Mouse (Mus musculus) lung, adult 2 months (tissue): ENCODE measurements around the gene R3hdm2.

Source experiments
- CTCF ChIP-seq: fragments of 200-500 bp; IDR thresholded peaks from 2 replicates; pipeline ENCODE4 v1.5.1; 2011; ENCODE audit warnings: mild to moderate bottlenecking, low read length, control low read depth; ENCODE audit not compliant: insufficient read depth
- POLR2A ChIP-seq: fragments of 200-500 bp; IDR thresholded peaks from 2 replicates; pipeline ENCODE4 v1.6.1; 2011; ENCODE audit warnings: low read depth, mild to moderate bottlenecking, control low read depth, low read length, borderline replicate concordance; ENCODE audit errors: extremely low read depth

DNA sequence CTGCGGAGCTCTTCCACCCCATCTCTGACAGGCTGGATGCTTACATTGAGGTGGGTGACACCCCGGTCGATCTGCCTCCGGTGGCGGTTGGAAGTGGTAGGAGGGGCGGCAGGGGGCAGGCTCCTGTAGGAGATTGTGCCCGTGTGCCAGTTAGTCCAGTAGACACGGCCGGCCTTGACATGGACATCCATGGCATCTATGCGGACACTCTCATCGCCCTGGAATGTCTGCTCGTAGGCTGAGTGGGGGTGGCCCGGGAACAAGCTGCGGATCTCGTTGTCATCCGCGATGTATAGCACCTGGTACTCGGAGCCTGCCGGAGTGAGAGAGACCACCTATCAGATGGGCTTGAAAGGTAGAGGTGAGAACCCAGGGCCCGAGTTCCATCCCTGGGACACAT lies 164.2 kb downstream of the R3hdm2 start:
- TF ChIP-seq POLR2A (no peak), CTCF (no peak)
